Mouse (Mus musculus) heart, postnatal 36 days (tissue): ENCODE results near the gene Fam163a. TPM values are rescaled to one million over a fixed set of nuclear protein-coding genes. Genes with fewer than 3 reads are reported as not detected.

ENCODE experiments used
- DNase-seq, 2 experiments: peaks; one replicate each; pipeline ENCODE4 v3.0.0; 2021 to 2022
- intact Hi-C: fragments of 180-260 bp; cut with DNase I; formaldehyde crosslinking; loops from one replicate; pipeline ENCODE4 v1.15.1; 2025
- total RNA-seq, 2 experiments: library from RNA; stranded (reverse); gene quantifications; 2 replicates each; pipeline ENCODE4 v1.2.3; 2021

The Fam163a gene
- total RNA-seq, 2 experiments from 2014 or later, result 0.08 TPM; not detected in 1

- intact Hi-C loops, result loop anchor here (1.0 to 10.0 kb wide), 2 partner anchors 63 to 221 kb away; partner anchors contain the start of genes Cep350 and Qsox1
- DNase-seq, result peak; percentile 98
These were observed 168.7 kb downstream of the Fam163a start, which contains the start of gene Tor1aip1 for GRCm38 (mm10) chr1:156035930-156036737. Tor1aip1 (minus strand) TSS chr1:156036480.

- intact Hi-C loops, result loop anchor here (1.0 to 10.0 kb wide), 2 partner anchors 62 to 221 kb away; partner anchors contain the start of genes Cep350 and Qsox1
- no peak for DNase-seq
These were observed 169.4 kb downstream of the Fam163a start, which contains the start of gene Tor1aip2 for GRCm38 (mm10) chr1:156035269-156035929. Tor1aip2 (plus strand) TSS chr1:156035403.

- DNase-seq, result no peak
- intact Hi-C loops, result loop anchor here (1.0 to 10.0 kb wide), 2 partner anchors 61 to 220 kb away; partner anchors contain the start of genes Cep350 and Qsox1
These were observed 170.2 kb downstream of the Fam163a start for GRCm38 (mm10) chr1:156034661-156035060.

- intact Hi-C loops, result loop anchor here (10.0 kb wide), 1 partner anchor 219 kb away; the partner anchor contains the start of gene Qsox1
- DNase-seq, result no peak
These were observed 170.9 kb downstream of the Fam163a start for GRCm38 (mm10) chr1:156033921-156034320.

- no peak for DNase-seq
- intact Hi-C loops, result no loop called here
These were observed 176.4 kb downstream of the Fam163a start for GRCm38 (mm10) chr1:156028340-156028975.

GRCm38 (mm10) chr1:156027849-156028248 lies 177.0 kb downstream of the Fam163a start:
- intact Hi-C loops, result no loop called here
- no peak for DNase-seq

Other genes starting within 250 kb of the Fam163a start
- 10 to 100 TPM; 38.0 TPM for gene Cep350, start 231.8 kb downstream of the Fam163a start, total RNA-seq
- gene Tor1aip2, start 169.6 kb downstream of the Fam163a start, total RNA-seq, result 10 to 100 TPM; 46.2 to 52.5 TPM
- gene Tor1aip1, start 168.5 kb downstream of the Fam163a start, total RNA-seq, result 10 to 100 TPM; 87.5 to 87.7 TPM
- not detected for gene Tdrd5, start 98.6 kb upstream of the Fam163a start, total RNA-seq
- not detected for gene Nphs2, start 105.7 kb upstream of the Fam163a start, total RNA-seq
- gene Gm2000, start 161.0 kb upstream of the Fam163a start, total RNA-seq, result 100 to 1,000 TPM; 405 to 414 TPM
- gene Axdnd1, start 216.1 kb upstream of the Fam163a start, total RNA-seq, result not detected